Mouse (Mus musculus) MEL (cell line): Measurements from ENCODE around the gene Dhh. TPM values are rescaled to one million over a fixed set of nuclear protein-coding genes. Genes with fewer than 3 reads are reported as not detected.

ENCODE experiments used
- DNase-seq: peaks from one replicate; pipeline ENCODE4 v3.0.0; 2011; ENCODE audit warnings: low read depth, low spot score
- H3K27ac ChIP-seq: 2 replicates; pipeline ENCODE4 v1.5.1; 2012; ENCODE audit warnings: low read depth, mild to moderate bottlenecking, control low read depth, low read length, moderate library complexity; ENCODE audit not compliant: control insufficient read depth
- H3K27me3 ChIP-seq, 2 experiments: fragments of 150-350 bp in 1 of 2; sonication (generic) in 1 of 2; 2 replicates each; pipeline ENCODE4 v1.6.1; 2012; ENCODE audit warnings: low read length in 2 of 2, mild to moderate bottlenecking in 2 of 2, improper control_type of control experiment in 1 of 2, moderate library complexity in 1 of 2; ENCODE audit not compliant: insufficient read depth in 2 of 2, control insufficient read depth in 1 of 2
- H3K36me3 ChIP-seq, 2 experiments: 2 replicates each; pipeline ENCODE4 v1.6.1; 2012 to 2014; ENCODE audit warnings: low read length in 2 of 2, improper control_type of control experiment in 1 of 2, inconsistent platforms in 1 of 2, mild to moderate bottlenecking in 1 of 2; ENCODE audit not compliant: insufficient read depth in 2 of 2, control insufficient read depth in 1 of 2
- H3K4me1 ChIP-seq, 2 experiments: fragments of 150-350 bp in 1 of 2; sonication (generic) in 1 of 2; 2 replicates each; pipeline ENCODE4 v1.6.1; 2012; ENCODE audit warnings: low read length in 2 of 2, improper control_type of control experiment in 1 of 2, mild to moderate bottlenecking in 1 of 2; ENCODE audit not compliant: insufficient read depth in 2 of 2, control insufficient read depth in 1 of 2
- H3K4me3 ChIP-seq, 2 experiments: fragments of 150-350 bp in 1 of 2; sonication (generic) in 1 of 2; 2 replicates each; pipeline ENCODE4 v1.5.1; 2012; ENCODE audit warnings: low read depth in 2 of 2, low read length in 2 of 2, mild to moderate bottlenecking in 2 of 2, moderate library complexity in 2 of 2, control low read depth in 1 of 2, improper control_type of control experiment in 1 of 2; ENCODE audit not compliant: control insufficient read depth in 1 of 2, insufficient read depth in 1 of 2
- H3K79me2 ChIP-seq: 2 replicates; pipeline ENCODE4 v1.6.1; 2012; ENCODE audit warnings: mild to moderate bottlenecking, low read length, moderate library complexity; ENCODE audit not compliant: control insufficient read depth, poor library complexity, insufficient read depth
- H3K9ac ChIP-seq: 2 replicates; pipeline ENCODE4 v1.6.1; 2012; ENCODE audit warnings: low read depth, mild to moderate bottlenecking, control low read depth, low read length, moderate library complexity; ENCODE audit not compliant: control insufficient read depth, poor library complexity, severe bottlenecking
- H3K9me3 ChIP-seq: fragments of 150-350 bp; sonication (generic); replicated peaks from 2 replicates; pipeline ENCODE4 v1.6.1; 2012; ENCODE audit warnings: mild to moderate bottlenecking, low read length, improper control_type of control experiment, moderate library complexity; ENCODE audit not compliant: insufficient read depth
- BHLHE40 ChIP-seq: IDR thresholded peaks from 2 replicates; pipeline ENCODE4 v1.6.1; 2012; ENCODE audit warnings: low read depth, mild to moderate bottlenecking, inconsistent platforms, low read length, improper control_type of control experiment, borderline replicate concordance
- CHD1 ChIP-seq: IDR thresholded peaks from 2 replicates; pipeline ENCODE4 v1.6.1; 2012; ENCODE audit warnings: low read depth, mild to moderate bottlenecking, inconsistent platforms, low read length, improper control_type of control experiment
- CHD2 ChIP-seq: IDR thresholded peaks from 2 replicates; pipeline ENCODE4 v1.6.1; 2011; ENCODE audit warnings: low read length, improper control_type of control experiment
- CTCF ChIP-seq, 3 experiments: IDR thresholded peaks in 2 of 3; conservative IDR thresholded peaks in 1 of 3; 2 replicates each; pipeline ENCODE4 v1.5.1; 2011 to 2012; ENCODE audit warnings: low read length in 3 of 3, low read depth in 2 of 3, mild to moderate bottlenecking in 2 of 3, improper control_type of control experiment in 1 of 3, inconsistent platforms in 1 of 3, mixed read lengths in 1 of 3, moderate library complexity in 1 of 3; ENCODE audit not compliant: control insufficient read depth in 1 of 3, insufficient read depth in 1 of 3, poor library complexity in 1 of 3, severe bottlenecking in 1 of 3
- ELF1 ChIP-seq: IDR thresholded peaks from 2 replicates; pipeline ENCODE4 v1.6.1; 2014; ENCODE audit warnings: low read depth, mild to moderate bottlenecking, inconsistent platforms, low read length, improper control_type of control experiment, moderate library complexity
- EP300 ChIP-seq, 2 experiments: IDR thresholded peaks; 2 replicates each; pipeline ENCODE4 v1.6.1; 2011; ENCODE audit warnings: improper control_type of control experiment in 2 of 2, low read length in 2 of 2, low read depth in 1 of 2, mild to moderate bottlenecking in 1 of 2
- ETS1 ChIP-seq: IDR thresholded peaks from 2 replicates; pipeline ENCODE4 v1.6.1; 2012; ENCODE audit warnings: low read depth, mild to moderate bottlenecking, inconsistent platforms, low read length, improper control_type of control experiment, moderate library complexity
- GABPA ChIP-seq: IDR thresholded peaks from 2 replicates; pipeline ENCODE4 v1.6.1; 2012; ENCODE audit warnings: low read depth, mild to moderate bottlenecking, inconsistent platforms, low read length, improper control_type of control experiment, moderate library complexity
- GATA1 ChIP-seq: IDR thresholded peaks from 2 replicates; pipeline ENCODE4 v1.6.1; 2011; ENCODE audit warnings: low read depth, low read length, improper control_type of control experiment
- HCFC1 ChIP-seq: IDR thresholded peaks from 2 replicates; pipeline ENCODE4 v1.6.1; 2012; ENCODE audit warnings: low read depth, mild to moderate bottlenecking, inconsistent platforms, low read length, improper control_type of control experiment, moderate library complexity
- JUND ChIP-seq: IDR thresholded peaks from 2 replicates; pipeline ENCODE4 v1.6.1; 2011; ENCODE audit warnings: low read depth, mild to moderate bottlenecking, improper control_type of control experiment, low read length
- KAT2A ChIP-seq: conservative IDR thresholded peaks from 2 replicates; pipeline ENCODE4 v1.6.1; 2012; ENCODE audit warnings: low read depth, low read length, improper control_type of control experiment, inconsistent platforms
- MAFK ChIP-seq: IDR thresholded peaks from 2 replicates; pipeline ENCODE4 v1.6.1; 2011; ENCODE audit warnings: low read depth, mild to moderate bottlenecking, low read length, improper control_type of control experiment, borderline replicate concordance
- MAX ChIP-seq: IDR thresholded peaks from 2 replicates; pipeline ENCODE4 v1.6.1; 2011; ENCODE audit warnings: low read length, improper control_type of control experiment
- MAZ ChIP-seq: IDR thresholded peaks from 2 replicates; pipeline ENCODE4 v1.6.1; 2012; ENCODE audit warnings: low read depth, mild to moderate bottlenecking, inconsistent platforms, low read length, improper control_type of control experiment
- MEF2A ChIP-seq: IDR thresholded peaks from 2 replicates; pipeline ENCODE4 v1.6.1; 2014; ENCODE audit warnings: low read depth, mild to moderate bottlenecking, inconsistent platforms, low read length, improper control_type of control experiment; ENCODE audit not compliant: poor library complexity, insufficient replicate concordance, severe bottlenecking; ENCODE audit errors: extremely low read depth
- MXI1 ChIP-seq: IDR thresholded peaks from 2 replicates; pipeline ENCODE4 v1.6.1; 2011; ENCODE audit warnings: mild to moderate bottlenecking, low read depth, low read length, improper control_type of control experiment
- MYB ChIP-seq: IDR thresholded peaks from 2 replicates; pipeline ENCODE4 v1.6.1; 2011; ENCODE audit warnings: mild to moderate bottlenecking, low read depth, low read length, improper control_type of control experiment
- NELFE ChIP-seq: IDR thresholded peaks from 2 replicates; pipeline ENCODE4 v1.6.1; 2011; ENCODE audit warnings: low read depth, low read length, improper control_type of control experiment
- NRF1 ChIP-seq: IDR thresholded peaks from 2 replicates; pipeline ENCODE4 v1.6.1; 2014; ENCODE audit warnings: low read depth, mild to moderate bottlenecking, inconsistent platforms, low read length, improper control_type of control experiment, moderate library complexity; ENCODE audit not compliant: poor library complexity, insufficient read depth, severe bottlenecking
- POLR2A ChIP-seq, 2 experiments: IDR thresholded peaks; 2 replicates each; pipeline ENCODE4 v1.6.1; 2011 to 2012; ENCODE audit warnings: low read length in 2 of 2, mild to moderate bottlenecking in 2 of 2, control low read depth in 1 of 2, improper control_type of control experiment in 1 of 2, low read depth in 1 of 2, moderate library complexity in 1 of 2; ENCODE audit not compliant: control insufficient read depth in 1 of 2, insufficient read depth in 1 of 2, poor library complexity in 1 of 2
- POLR2AphosphoS5 ChIP-seq: IDR thresholded peaks from 2 replicates; pipeline ENCODE4 v1.6.1; 2012; ENCODE audit warnings: low read depth, borderline replicate concordance, mild to moderate bottlenecking, inconsistent platforms, low read length, moderate library complexity, mixed read lengths
- RAD21 ChIP-seq: IDR thresholded peaks from 2 replicates; pipeline ENCODE4 v1.6.1; 2011; ENCODE audit warnings: mild to moderate bottlenecking, low read depth, low read length, improper control_type of control experiment
- RCOR1 ChIP-seq: IDR thresholded peaks from 2 replicates; pipeline ENCODE4 v1.6.1; 2012; ENCODE audit warnings: low read depth, mild to moderate bottlenecking, inconsistent platforms, low read length, improper control_type of control experiment
- SIN3A ChIP-seq: IDR thresholded peaks from 2 replicates; pipeline ENCODE4 v1.6.1; 2012; ENCODE audit warnings: low read length, improper control_type of control experiment, inconsistent platforms
- SMC3 ChIP-seq: IDR thresholded peaks from 2 replicates; pipeline ENCODE4 v1.6.1; 2011; ENCODE audit warnings: low read depth, low read length, improper control_type of control experiment
- TAL1 ChIP-seq: IDR thresholded peaks from 2 replicates; pipeline ENCODE4 v1.6.1; 2012; ENCODE audit warnings: mild to moderate bottlenecking, inconsistent platforms, low read length, moderate library complexity, mixed read lengths
- TBP ChIP-seq: IDR thresholded peaks from 2 replicates; pipeline ENCODE4 v1.8.0; 2011; ENCODE audit warnings: low read depth, low read length, improper control_type of control experiment
- TCF12 ChIP-seq: IDR thresholded peaks from 2 replicates; pipeline ENCODE4 v1.6.1; 2014; ENCODE audit warnings: low read depth, mild to moderate bottlenecking, inconsistent platforms, low read length, improper control_type of control experiment, moderate library complexity
- UBTF ChIP-seq: IDR thresholded peaks from 2 replicates; pipeline ENCODE4 v1.6.1; 2012; ENCODE audit warnings: low read depth, mild to moderate bottlenecking, inconsistent platforms, low read length, improper control_type of control experiment, moderate library complexity, borderline replicate concordance; ENCODE audit not compliant: insufficient read depth
- USF1 ChIP-seq: IDR thresholded peaks from 2 replicates; pipeline ENCODE4 v1.6.1; 2014; ENCODE audit warnings: low read depth, mild to moderate bottlenecking, inconsistent platforms, low read length, improper control_type of control experiment, moderate library complexity
- USF2 ChIP-seq, 2 experiments: IDR thresholded peaks; 2 replicates each; pipeline ENCODE4 v1.6.1; 2011 to 2012; ENCODE audit warnings: improper control_type of control experiment in 2 of 2, low read length in 2 of 2, borderline replicate concordance in 1 of 2, inconsistent platforms in 1 of 2, low read depth in 1 of 2, mild to moderate bottlenecking in 1 of 2; ENCODE audit not compliant: insufficient read depth in 1 of 2
- ZC3H11A ChIP-seq: IDR thresholded peaks from 2 replicates; pipeline ENCODE4 v1.6.1; 2012; ENCODE audit warnings: low read depth, mild to moderate bottlenecking, inconsistent platforms, low read length, improper control_type of control experiment
- ZKSCAN1 ChIP-seq: IDR thresholded peaks from 2 replicates; pipeline ENCODE4 v1.6.1; 2012; ENCODE audit warnings: low read depth, mild to moderate bottlenecking, inconsistent platforms, low read length, improper control_type of control experiment, moderate library complexity
- ZMIZ1 ChIP-seq: IDR thresholded peaks from 2 replicates; pipeline ENCODE4 v1.6.1; 2012; ENCODE audit warnings: low read depth, mild to moderate bottlenecking, inconsistent platforms, low read length, improper control_type of control experiment, moderate library complexity
- ZNF384 ChIP-seq: IDR thresholded peaks from 2 replicates; pipeline ENCODE4 v1.6.1; 2012; ENCODE audit warnings: low read depth, mild to moderate bottlenecking, inconsistent platforms, low read length, improper control_type of control experiment
- polyA plus RNA-seq, 2 experiments: library from polyadenylated mRNA; stranded (reverse) in 1 of 2; unstranded in 1 of 2; fragments of >175 nt in 1 of 2; fragments of >200 nt in 1 of 2; gene quantifications; 2 replicates each; pipeline versions ENCODE4 v1.2.1 to v1.2.4; 2012; ENCODE audit warnings: low replicate concordance in 2 of 2, low read depth in 1 of 2; ENCODE audit not compliant: insufficient read length in 2 of 2, insufficient read depth in 1 of 2, missing spikeins in 1 of 2
- total RNA-seq: library from RNA; depleted of rRNA; stranded (reverse); fragments of 300-350 nt; gene quantifications from 2 replicates; pipeline ENCODE4 v1.2.3, GENCODE M21; 2012

The Dhh gene
- total and polyA plus RNA-seq, 3 experiments, result 0.12 TPM; not detected in 2

DNA sequence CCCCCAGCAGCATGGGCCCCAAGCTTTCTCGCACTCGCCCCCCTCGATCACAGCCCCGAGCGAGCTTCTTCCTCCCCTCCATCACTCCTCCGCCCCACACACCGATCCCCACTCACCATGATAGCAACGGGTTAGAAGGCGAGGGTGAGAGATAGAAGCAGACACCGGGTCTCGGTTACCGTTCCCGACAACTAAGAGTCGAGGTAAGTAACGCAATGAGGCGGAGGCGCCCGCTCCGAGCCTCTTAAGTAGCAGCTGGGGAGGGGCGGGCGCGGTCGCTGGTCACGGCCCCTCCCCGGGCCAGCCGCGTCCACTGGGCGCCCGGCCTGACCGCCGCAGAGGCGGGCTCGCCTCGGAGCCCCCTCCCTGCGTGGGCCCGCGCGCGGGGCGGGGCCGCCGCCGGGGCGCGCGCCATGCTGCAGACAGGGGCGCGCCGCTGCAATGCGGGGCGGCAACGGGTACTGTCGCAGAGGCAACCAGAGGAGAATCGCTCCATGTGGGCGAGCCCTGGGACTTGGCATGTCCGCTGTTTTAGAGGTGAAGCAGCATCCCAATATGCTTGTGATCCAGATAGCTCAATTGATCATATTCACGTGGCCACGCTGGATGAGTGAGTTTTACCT is 36.0 kb upstream of the Dhh start, which contains the start of gene Tuba1b:
Tuba1b (minus strand) TSS at position 349 of the 623 bp plus-strand sequence.
- Histone ChIP-seq H3K36me3 (peaks cover 2 to 12% of the 10 kb centered on the region in 2 experiments; a peak in 3 of 4 replicates), H3K27ac (peak within 1 kb of the TSS; percentile 93), H3K9ac (peak within 1 kb of the TSS; percentile 86), H3K79me2 (peaks cover 21% of the 10 kb centered on the region), H3K4me3 (peak within 1 kb of the TSS; percentile 61 to 83), H3K27me3 (no peaks in the 10 kb centered on the region), H3K4me1 (peaks cover 5 to 7% of the 10 kb centered on the region in 2 experiments; a peak in 3 of 4 replicates), H3K9me3 (no peaks in the 10 kb centered on the region)
- peak; percentile 95 for DNase-seq
- TF ChIP-seq NRF1, result peak; percentile 50; the same call in 1 of the 2 replicates
- TF ChIP-seq ZNF384, result no peak
- TF ChIP-seq HCFC1, result no peak; the same call in none of the 2 replicates
- no peak; the same call in 1 of the 2 replicates for TF ChIP-seq KAT2A
- peak; percentile 99 for TF ChIP-seq ZMIZ1
- TF ChIP-seq MEF2A, result no peak
- TF ChIP-seq GABPA, result no peak
- no peak for TF ChIP-seq MAFK
- TF ChIP-seq CHD2, result no peak
- no peak for TF ChIP-seq EP300 (IDR thresholded peaks at IDR 0.05; ENCODE audit: low read depth in 1 of 2, low read length in 2 of 2)
- TF ChIP-seq RCOR1, result no peak
- 0 out of 2 replicates have a peak, but pooled peaks have one; percentile 12 for TF ChIP-seq UBTF
- TF ChIP-seq MXI1, result peak; percentile 92
- TF ChIP-seq GATA1, result no peak
- peak; percentile 86 for TF ChIP-seq SIN3A
- peak; percentile 100 for TF ChIP-seq NELFE
- peak; percentile 89; the same call in 1 of the 2 replicates for TF ChIP-seq POLR2AphosphoS5
- TF ChIP-seq MAZ, result peak; percentile 27; the same call in 1 of the 2 replicates
- TF ChIP-seq ZKSCAN1, result no peak
- peak; percentile 26; the same call in 1 of the 2 replicates for TF ChIP-seq USF1
- TF ChIP-seq CHD1, result no peak
- TF ChIP-seq RAD21, result no peak
- no peak; the same call in none of the 2 replicates for TF ChIP-seq TCF12
- peak; percentile 97 for TF ChIP-seq TBP
- TF ChIP-seq MYB, result no peak
- no peak for TF ChIP-seq SMC3
- TF ChIP-seq USF2 (IDR thresholded peaks at IDR 0.05; ENCODE audit: borderline replicate concordance in 1 of 2, insufficient read depth in 1 of 2, low read depth in 1 of 2, low read length in 2 of 2), result no peak
- TF ChIP-seq BHLHE40, result no peak
- TF ChIP-seq ELF1, result no peak
- no peak for TF ChIP-seq CTCF (IDR thresholded peaks at IDR 0.05 in 2 of 3, conservative IDR thresholded peaks at IDR 0.05 in 1 of 3; ENCODE audit: control insufficient read depth in 1 of 3, insufficient read depth in 1 of 3, low read depth in 2 of 3, low read length in 3 of 3, poor library complexity in 1 of 3, severe bottlenecking in 1 of 3)
- TF ChIP-seq POLR2A (IDR thresholded peaks at IDR 0.05; ENCODE audit: control insufficient read depth in 1 of 2, insufficient read depth in 1 of 2, low read depth in 1 of 2, low read length in 2 of 2, poor library complexity in 1 of 2), result peak; percentile 99
- TF ChIP-seq ETS1, result peak; percentile 11; the same call in 1 of the 2 replicates
- no peak for TF ChIP-seq TAL1
- TF ChIP-seq ZC3H11A, result no peak
- no peak for TF ChIP-seq JUND
- TF ChIP-seq MAX, result peak; percentile 86
